Mouse (Mus musculus) NIH3T3 (cell line): Measurements from ENCODE around the gene Kcna2.

Experiments
- DNase-seq: peaks from one replicate; pipeline ENCODE4 v3.0.0-alpha.2; 2012; ENCODE audit warnings: low read depth

Gene Kcna2

GRCm38 (mm10) chr3:107150872-107151540, 50.1 kb downstream of the Kcna2 start:
- no peak for DNase-seq

GRCm38 (mm10) chr3:107153772-107154655, 53.1 kb downstream of the Kcna2 start:
- no peak for DNase-seq

GRCm38 (mm10) chr3:107158856-107159255, 57.9 kb downstream of the Kcna2 start:
- DNase-seq: no peak

- DNase-seq: no peak
Measured at GRCm38 (mm10) chr3:107159418-107159817, 58.5 kb downstream of the Kcna2 start.

- no peak for DNase-seq
Measured at GRCm38 (mm10) chr3:107159859-107160324, 58.9 kb downstream of the Kcna2 start.

- DNase-seq: no peak
Measured at GRCm38 (mm10) chr3:107162741-107163140, 61.8 kb downstream of the Kcna2 start.
